Mouse (Mus musculus) adrenal gland, adult 18-20 months (tissue): ENCODE results near the gene Kazn. TPM values are rescaled to one million over a fixed set of nuclear protein-coding genes. Genes with fewer than 3 reads are reported as not detected.

Experiments
- DNase-seq, 2 experiments: peaks; one replicate each; pipeline ENCODE4 v3.0.0; 2021 to 2022; ENCODE audit warnings: low spot score in 2 of 2
- total RNA-seq, 2 experiments: library from RNA; stranded (reverse); gene quantifications; 1 replicate in 1 of 2; 2 replicates in 1 of 2; pipeline ENCODE4 v1.2.3; 2021

Kazn gene
- total RNA-seq, 2 experiments from 2014 or later: 11.1 to 18.6 TPM

DNA sequence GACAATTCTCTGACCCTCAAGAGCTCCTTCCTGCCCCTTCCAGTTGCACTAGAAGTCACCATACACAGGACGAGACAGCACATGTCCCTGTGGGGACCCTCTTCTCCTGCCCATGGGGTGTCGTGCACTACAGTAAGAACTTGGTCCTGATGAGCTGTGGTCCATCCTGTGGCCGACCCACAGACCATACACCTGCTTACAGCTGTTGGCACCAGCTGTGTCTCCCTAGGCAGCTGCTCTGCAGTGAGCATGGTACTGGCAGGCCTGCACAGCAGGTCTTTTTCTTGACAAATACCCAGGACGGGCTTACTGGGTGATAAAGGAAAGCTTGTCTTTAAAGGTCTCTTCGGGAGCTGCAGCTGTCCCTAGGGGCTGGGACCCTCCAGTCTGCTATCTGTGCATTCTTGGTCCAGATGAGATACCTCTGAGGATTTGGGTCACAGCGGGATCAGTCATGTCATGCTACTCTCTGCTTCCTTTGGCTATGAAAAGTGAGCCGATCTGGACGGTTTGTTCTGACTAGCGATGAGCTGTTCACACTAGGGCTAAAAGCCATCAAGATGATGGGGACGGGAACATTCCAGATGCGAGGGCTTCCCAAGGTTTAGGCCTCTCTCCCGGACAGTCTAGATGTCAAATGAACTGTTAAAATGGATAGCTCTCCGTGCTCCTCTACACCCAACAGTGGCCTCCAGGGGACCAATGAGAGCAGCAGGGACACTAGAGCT lies 179.9 kb downstream of the Kazn start:
- no peak for DNase-seq

- no peak for DNase-seq
Measured at GRCm38 (mm10) chr4:142057529-142058216, 181.5 kb downstream of the Kazn start.

GRCm38 (mm10) chr4:142055600-142055999 lies 183.6 kb downstream of the Kazn start:
- no peak for DNase-seq

DNA sequence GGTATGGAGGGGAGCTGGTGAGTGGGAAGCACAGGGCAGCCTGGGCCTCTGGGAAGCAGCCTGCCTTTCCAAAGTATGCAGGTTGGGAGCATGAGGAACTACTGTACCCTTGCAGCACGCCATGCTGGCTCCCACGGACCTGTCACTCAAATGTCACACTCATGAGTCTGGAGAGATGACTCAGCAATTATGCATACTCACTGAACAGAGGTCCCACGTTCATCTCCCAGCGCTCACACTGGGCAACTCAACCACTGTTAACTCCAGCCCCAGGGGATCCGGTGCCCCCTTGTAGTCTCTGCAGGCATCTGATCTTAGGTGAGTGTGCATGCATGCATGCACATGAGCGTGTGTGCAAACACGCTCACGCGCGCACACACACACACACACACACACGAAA lies 184.6 kb downstream of the Kazn start:
- no peak for DNase-seq

GRCm38 (mm10) chr4:142053661-142054448 lies 185.3 kb downstream of the Kazn start:
- DNase-seq: no peak

DNA sequence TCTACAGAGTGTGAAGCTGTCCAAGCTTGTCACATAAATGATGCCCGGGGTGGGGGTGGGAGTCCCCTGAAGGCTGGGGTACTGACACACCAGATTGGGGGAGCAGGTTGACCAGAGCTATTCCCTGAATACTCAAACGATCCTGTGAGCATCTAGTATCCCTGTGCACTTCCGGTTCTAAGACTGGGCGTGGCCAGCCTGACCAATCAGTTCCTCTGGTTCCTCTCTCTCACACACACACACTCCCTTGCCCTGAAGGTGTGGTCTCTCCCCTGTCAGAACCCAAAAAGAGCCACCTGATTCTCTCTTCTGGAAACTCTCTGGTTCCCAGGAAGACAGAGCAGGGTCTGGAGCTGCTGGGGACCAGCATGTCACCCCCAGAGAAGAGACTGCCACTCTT lies 185.9 kb downstream of the Kazn start:
- DNase-seq: no peak

DNA sequence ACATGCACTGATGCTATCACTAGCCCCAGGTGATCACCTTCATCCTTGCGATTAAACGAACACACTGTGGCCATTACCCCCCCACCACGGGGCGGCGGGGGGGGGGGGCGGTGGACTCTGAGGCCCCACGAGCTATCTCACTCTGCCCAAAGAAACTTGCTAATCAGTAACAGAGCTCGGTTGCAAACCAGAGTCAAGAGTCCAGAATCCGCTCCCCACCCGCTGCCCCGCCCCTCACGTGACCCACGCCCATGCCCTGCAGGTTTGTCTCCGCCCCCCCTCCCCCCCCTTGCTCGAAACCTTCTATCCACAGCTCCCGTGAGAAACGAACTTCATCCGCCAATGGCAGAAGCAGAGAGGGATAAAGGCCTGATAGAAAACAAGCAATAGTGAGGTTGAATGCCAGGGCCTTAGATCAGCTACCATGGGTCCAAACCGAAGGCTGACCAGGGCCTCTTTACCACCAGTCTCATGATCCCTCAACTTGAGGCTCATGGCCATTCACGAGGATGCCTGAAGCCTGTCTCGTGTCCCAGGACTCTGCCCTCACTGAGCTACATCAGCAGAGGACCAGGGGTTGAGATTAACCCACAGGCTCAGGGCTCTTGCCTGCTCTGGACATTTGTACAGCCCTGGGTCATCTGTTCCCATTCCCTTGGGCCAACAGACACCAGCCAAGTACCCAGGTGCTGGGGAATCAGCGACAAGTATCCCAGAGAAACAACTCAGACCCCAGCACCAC lies 186.6 kb downstream of the Kazn start:
- no peak for DNase-seq

Other genes with a start within 250 kb of the Kazn start
- under 1 TPM; 0.60 to 0.70 TPM for gene Fhad1, start 224.3 kb downstream of the Kazn start, total RNA-seq
- gene Tmem51, start 155.1 kb downstream of the Kazn start, total RNA-seq: 1 to 10 TPM; 3.5 to 4.4 TPM